Mouse (Mus musculus) MEL (cell line): Measurements from ENCODE around the gene Itpkc. TPM values are rescaled to one million over a fixed set of nuclear protein-coding genes. Genes with fewer than 3 reads are reported as not detected.

Experiments used
- DNase-seq: peaks from one replicate; pipeline ENCODE4 v3.0.0; 2011; ENCODE audit warnings: low read depth, low spot score
- H3K27ac ChIP-seq: 2 replicates; pipeline ENCODE4 v1.5.1; 2012; ENCODE audit warnings: low read depth, mild to moderate bottlenecking, control low read depth, low read length, moderate library complexity; ENCODE audit not compliant: control insufficient read depth
- H3K27me3 ChIP-seq, 2 experiments: fragments of 150-350 bp in 1 of 2; sonication (generic) in 1 of 2; 2 replicates each; pipeline ENCODE4 v1.6.1; 2012; ENCODE audit warnings: low read length in 2 of 2, mild to moderate bottlenecking in 2 of 2, improper control_type of control experiment in 1 of 2, moderate library complexity in 1 of 2; ENCODE audit not compliant: insufficient read depth in 2 of 2, control insufficient read depth in 1 of 2
- H3K36me3 ChIP-seq, 2 experiments: 2 replicates each; pipeline ENCODE4 v1.6.1; 2012 to 2014; ENCODE audit warnings: low read length in 2 of 2, improper control_type of control experiment in 1 of 2, inconsistent platforms in 1 of 2, mild to moderate bottlenecking in 1 of 2; ENCODE audit not compliant: insufficient read depth in 2 of 2, control insufficient read depth in 1 of 2
- H3K4me1 ChIP-seq, 2 experiments: fragments of 150-350 bp in 1 of 2; sonication (generic) in 1 of 2; 2 replicates each; pipeline ENCODE4 v1.6.1; 2012; ENCODE audit warnings: low read length in 2 of 2, improper control_type of control experiment in 1 of 2, mild to moderate bottlenecking in 1 of 2; ENCODE audit not compliant: insufficient read depth in 2 of 2, control insufficient read depth in 1 of 2
- H3K4me3 ChIP-seq, 2 experiments: fragments of 150-350 bp in 1 of 2; sonication (generic) in 1 of 2; 2 replicates each; pipeline ENCODE4 v1.5.1; 2012; ENCODE audit warnings: low read depth in 2 of 2, low read length in 2 of 2, mild to moderate bottlenecking in 2 of 2, moderate library complexity in 2 of 2, control low read depth in 1 of 2, improper control_type of control experiment in 1 of 2; ENCODE audit not compliant: control insufficient read depth in 1 of 2, insufficient read depth in 1 of 2
- H3K79me2 ChIP-seq: 2 replicates; pipeline ENCODE4 v1.6.1; 2012; ENCODE audit warnings: mild to moderate bottlenecking, low read length, moderate library complexity; ENCODE audit not compliant: control insufficient read depth, poor library complexity, insufficient read depth
- H3K9ac ChIP-seq: 2 replicates; pipeline ENCODE4 v1.6.1; 2012; ENCODE audit warnings: low read depth, mild to moderate bottlenecking, control low read depth, low read length, moderate library complexity; ENCODE audit not compliant: control insufficient read depth, poor library complexity, severe bottlenecking
- H3K9me3 ChIP-seq: fragments of 150-350 bp; sonication (generic); replicated peaks from 2 replicates; pipeline ENCODE4 v1.6.1; 2012; ENCODE audit warnings: mild to moderate bottlenecking, low read length, improper control_type of control experiment, moderate library complexity; ENCODE audit not compliant: insufficient read depth
- CHD2 ChIP-seq: IDR thresholded peaks from 2 replicates; pipeline ENCODE4 v1.6.1; 2011; ENCODE audit warnings: low read length, improper control_type of control experiment
- CTCF ChIP-seq, 3 experiments: IDR thresholded peaks in 2 of 3; conservative IDR thresholded peaks in 1 of 3; 2 replicates each; pipeline ENCODE4 v1.5.1; 2011 to 2012; ENCODE audit warnings: low read length in 3 of 3, low read depth in 2 of 3, mild to moderate bottlenecking in 2 of 3, improper control_type of control experiment in 1 of 3, inconsistent platforms in 1 of 3, mixed read lengths in 1 of 3, moderate library complexity in 1 of 3; ENCODE audit not compliant: control insufficient read depth in 1 of 3, insufficient read depth in 1 of 3, poor library complexity in 1 of 3, severe bottlenecking in 1 of 3
- ELF1 ChIP-seq: IDR thresholded peaks from 2 replicates; pipeline ENCODE4 v1.6.1; 2014; ENCODE audit warnings: low read depth, mild to moderate bottlenecking, inconsistent platforms, low read length, improper control_type of control experiment, moderate library complexity
- EP300 ChIP-seq, 2 experiments: IDR thresholded peaks; 2 replicates each; pipeline ENCODE4 v1.6.1; 2011; ENCODE audit warnings: improper control_type of control experiment in 2 of 2, low read length in 2 of 2, low read depth in 1 of 2, mild to moderate bottlenecking in 1 of 2
- ETS1 ChIP-seq: IDR thresholded peaks from 2 replicates; pipeline ENCODE4 v1.6.1; 2012; ENCODE audit warnings: low read depth, mild to moderate bottlenecking, inconsistent platforms, low read length, improper control_type of control experiment, moderate library complexity
- GABPA ChIP-seq: IDR thresholded peaks from 2 replicates; pipeline ENCODE4 v1.6.1; 2012; ENCODE audit warnings: low read depth, mild to moderate bottlenecking, inconsistent platforms, low read length, improper control_type of control experiment, moderate library complexity
- JUND ChIP-seq: IDR thresholded peaks from 2 replicates; pipeline ENCODE4 v1.6.1; 2011; ENCODE audit warnings: low read depth, mild to moderate bottlenecking, improper control_type of control experiment, low read length
- MAFK ChIP-seq: IDR thresholded peaks from 2 replicates; pipeline ENCODE4 v1.6.1; 2011; ENCODE audit warnings: low read depth, mild to moderate bottlenecking, low read length, improper control_type of control experiment, borderline replicate concordance
- MAX ChIP-seq: IDR thresholded peaks from 2 replicates; pipeline ENCODE4 v1.6.1; 2011; ENCODE audit warnings: low read length, improper control_type of control experiment
- MEF2A ChIP-seq: IDR thresholded peaks from 2 replicates; pipeline ENCODE4 v1.6.1; 2014; ENCODE audit warnings: low read depth, mild to moderate bottlenecking, inconsistent platforms, low read length, improper control_type of control experiment; ENCODE audit not compliant: poor library complexity, insufficient replicate concordance, severe bottlenecking; ENCODE audit errors: extremely low read depth
- RAD21 ChIP-seq: IDR thresholded peaks from 2 replicates; pipeline ENCODE4 v1.6.1; 2011; ENCODE audit warnings: mild to moderate bottlenecking, low read depth, low read length, improper control_type of control experiment
- RCOR1 ChIP-seq: IDR thresholded peaks from 2 replicates; pipeline ENCODE4 v1.6.1; 2012; ENCODE audit warnings: low read depth, mild to moderate bottlenecking, inconsistent platforms, low read length, improper control_type of control experiment
- SIN3A ChIP-seq: IDR thresholded peaks from 2 replicates; pipeline ENCODE4 v1.6.1; 2012; ENCODE audit warnings: low read length, improper control_type of control experiment, inconsistent platforms
- SMC3 ChIP-seq: IDR thresholded peaks from 2 replicates; pipeline ENCODE4 v1.6.1; 2011; ENCODE audit warnings: low read depth, low read length, improper control_type of control experiment
- TCF12 ChIP-seq: IDR thresholded peaks from 2 replicates; pipeline ENCODE4 v1.6.1; 2014; ENCODE audit warnings: low read depth, mild to moderate bottlenecking, inconsistent platforms, low read length, improper control_type of control experiment, moderate library complexity
- ZKSCAN1 ChIP-seq: IDR thresholded peaks from 2 replicates; pipeline ENCODE4 v1.6.1; 2012; ENCODE audit warnings: low read depth, mild to moderate bottlenecking, inconsistent platforms, low read length, improper control_type of control experiment, moderate library complexity
- ZMIZ1 ChIP-seq: IDR thresholded peaks from 2 replicates; pipeline ENCODE4 v1.6.1; 2012; ENCODE audit warnings: low read depth, mild to moderate bottlenecking, inconsistent platforms, low read length, improper control_type of control experiment, moderate library complexity
- ZNF384 ChIP-seq: IDR thresholded peaks from 2 replicates; pipeline ENCODE4 v1.6.1; 2012; ENCODE audit warnings: low read depth, mild to moderate bottlenecking, inconsistent platforms, low read length, improper control_type of control experiment
- polyA plus RNA-seq, 2 experiments: library from polyadenylated mRNA; stranded (reverse) in 1 of 2; unstranded in 1 of 2; fragments of >175 nt in 1 of 2; fragments of >200 nt in 1 of 2; gene quantifications; 2 replicates each; pipeline versions ENCODE4 v1.2.1 to v1.2.4; 2012; ENCODE audit warnings: low replicate concordance in 2 of 2, low read depth in 1 of 2; ENCODE audit not compliant: insufficient read length in 2 of 2, insufficient read depth in 1 of 2, missing spikeins in 1 of 2
- total RNA-seq: library from RNA; depleted of rRNA; stranded (reverse); fragments of 300-350 nt; gene quantifications from 2 replicates; pipeline ENCODE4 v1.2.3, GENCODE M21; 2012

Itpkc gene
- total and polyA plus RNA-seq, 3 experiments, result 6.3 to 6.8 TPM; not detected in 1

DNA sequence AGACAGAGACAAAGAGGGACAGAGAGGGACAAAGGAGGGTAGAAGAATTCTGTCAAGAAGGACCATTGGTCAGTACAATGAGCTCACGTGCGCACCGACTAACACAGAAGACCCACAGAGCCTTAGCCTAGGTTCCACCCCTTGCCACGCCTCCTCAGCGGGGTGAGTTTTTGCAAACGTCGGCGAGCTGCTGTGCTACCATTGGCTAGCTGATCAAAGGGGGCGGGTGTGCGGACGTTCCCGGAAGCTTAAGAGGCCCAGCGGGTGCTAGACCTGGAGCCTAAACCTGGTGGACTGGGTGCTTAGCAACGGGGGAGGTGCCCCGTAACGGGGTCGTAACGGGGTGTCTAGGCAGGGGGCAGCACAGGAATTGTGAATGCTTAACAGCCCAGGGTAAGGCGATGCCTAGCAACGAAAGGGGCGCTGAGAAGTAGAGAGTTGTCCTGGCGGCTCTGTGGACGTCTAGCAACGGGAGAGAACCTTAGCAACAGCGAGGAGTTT is 4.4 kb upstream of the Itpkc start, which contains the start of gene Coq8b (continued):
- TF ChIP-seq ZKSCAN1 (no peak), CHD2 (no peak), EP300 (IDR thresholded peaks at IDR 0.05; ENCODE audit: low read depth in 1 of 2, low read length in 2 of 2) (no peak), MAFK (no peak), RAD21 (no peak), TCF12 (no peak), RCOR1 (no peak), GABPA (no peak), ZNF384 (no peak), SIN3A (peak; percentile 88)
- TF ChIP-seq, all 39 proteins: peak for 14

GRCm38 (mm10) chr7:27231693-27232331 is 3.4 kb upstream of the Itpkc start:
- TF ChIP-seq JUND, result peak; percentile 61; the same call in 1 of the 2 replicates
- TF ChIP-seq ETS1, result peak; percentile 40; the same call in 1 of the 2 replicates
- 0 out of 2 replicates have a peak, but pooled peaks have one; percentile 19 for TF ChIP-seq MAX
- TF ChIP-seq MEF2A, result no peak
- no peaks in the 10 kb centered on the region for H3K27me3 ChIP-seq
- no peak overlapping the region; the same call in 1 of the 2 replicates for H3K27ac ChIP-seq
- H3K36me3 ChIP-seq, result peaks cover 0 to 8% of the 10 kb centered on the region in 2 experiments; a peak in 2 of 4 replicates
- H3K9ac ChIP-seq, result peak overlapping the region; percentile 33
- H3K79me2 ChIP-seq, result peaks cover 7% of the 10 kb centered on the region
- H3K4me1 ChIP-seq, result peaks cover 6 to 20% of the 10 kb centered on the region in 2 experiments; a peak in 3 of 4 replicates
- peak overlapping the region; percentile 6 to 21; a peak in 2 of 4 replicates for H3K4me3 ChIP-seq
- DNase-seq, result peak; percentile 80
- no peaks in the 10 kb centered on the region for H3K9me3 ChIP-seq

GRCm38 (mm10) chr7:27230781-27231180 is 2.3 kb upstream of the Itpkc start:
- Histone ChIP-seq H3K79me2 (peaks cover 7% of the 10 kb centered on the region), H3K4me3 (no peak overlapping the region), H3K27me3 (no peaks in the 10 kb centered on the region), H3K36me3 (peaks cover 0 to 8% of the 10 kb centered on the region in 2 experiments; a peak in 2 of 4 replicates), H3K27ac (no peak overlapping the region), H3K9ac (no peak overlapping the region), H3K9me3 (no peaks in the 10 kb centered on the region), H3K4me1 (peaks cover 6 to 20% of the 10 kb centered on the region in 2 experiments; a peak in 3 of 4 replicates)
- DNase-seq, result peak; percentile 27
- TF ChIP-seq GABPA (no peak), CTCF (IDR thresholded peaks at IDR 0.05 in 2 of 3, conservative IDR thresholded peaks at IDR 0.05 in 1 of 3; ENCODE audit: control insufficient read depth in 1 of 3, insufficient read depth in 1 of 3, low read depth in 2 of 3, low read length in 3 of 3, poor library complexity in 1 of 3, severe bottlenecking in 1 of 3) (peak; percentile 43 to 62 (median 44); a peak in 5 of 6 replicates), SMC3 (0 out of 2 replicates have a peak, but pooled peaks have one; percentile 13), EP300 (IDR thresholded peaks at IDR 0.05; ENCODE audit: low read depth in 1 of 2, low read length in 2 of 2) (no peak), MEF2A (no peak), ELF1 (no peak), SIN3A (no peak), ZMIZ1 (no peak)
